Mouse (Mus musculus) effector memory CD4-positive, alpha-beta T cell, adult 5 months (primary cell): ENCODE results near the gene Gm21820. TPM values are rescaled to one million over a fixed set of nuclear protein-coding genes. Genes with fewer than 3 reads are reported as not detected.

Source experiments
- polyA plus RNA-seq: library from polyadenylated mRNA; unstranded; fragments of 100-300 nt; shearing (Covaris generic); gene quantifications from one replicate; pipeline ENCODE4 v1.2.1, GENCODE M21; 2017

Gm21820 gene
- polyA plus RNA-seq = not detected

DNA sequence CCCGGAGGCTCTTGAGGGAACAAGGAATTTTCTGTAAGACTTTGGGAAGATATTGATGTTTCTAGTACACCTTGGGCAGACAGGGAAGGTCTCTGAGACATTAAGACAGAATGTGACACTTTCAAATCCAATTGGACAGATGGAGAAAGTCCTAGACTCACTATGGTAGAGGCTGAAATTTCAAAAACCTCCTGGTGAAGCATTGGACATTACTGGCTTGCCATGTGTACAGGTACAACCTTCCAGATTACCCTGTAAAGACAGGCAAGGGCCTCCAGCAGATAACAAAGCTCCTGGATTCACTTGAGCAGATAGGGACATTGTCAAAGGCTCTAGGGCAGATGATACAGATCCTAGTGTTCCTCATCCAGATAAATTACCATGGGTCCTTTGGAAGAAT, at the start of gene Gm21820:
Gene Gm21820 (minus strand): TSS at position 101 of the 400 bp plus-strand sequence.

Other genes starting within 250 kb of the Gm21820 start
- not detected for gene Gm20918, start 205.5 kb downstream of the Gm21820 start, polyA plus RNA-seq